Mouse (Mus musculus): Measurements from ENCODE around the gene Hsd17b6.

Hsd17b6 gene

GRCm38 (mm10) chr10:128005479-128005878, 1.9 kb downstream of the Hsd17b6 start:
- DNase-seq: no peak

- no peak for DNase-seq
These were observed 2.5 kb downstream of the Hsd17b6 start for GRCm38 (mm10) chr10:128004918-128005317.

GRCm38 (mm10) chr10:128003281-128003801, 4.1 kb downstream of the Hsd17b6 start:
- no peak for DNase-seq

GRCm38 (mm10) chr10:127998260-127998659, 9.2 kb downstream of the Hsd17b6 start:
- DNase-seq: no peak

- no peak for DNase-seq
These were observed 10.7 kb downstream of the Hsd17b6 start for GRCm38 (mm10) chr10:127996690-127997089.

GRCm38 (mm10) chr10:127985601-127986000, 21.8 kb downstream of the Hsd17b6 start:
- DNase-seq: no peak

GRCm38 (mm10) chr10:127984650-127985049, 22.8 kb downstream of the Hsd17b6 start:
- DNase-seq: no peak

GRCm38 (mm10) chr10:127975503-127975902, 31.9 kb downstream of the Hsd17b6 start:
- DNase-seq: no peak

GRCm38 (mm10) chr10:127974062-127974461, 33.3 kb downstream of the Hsd17b6 start:
- DNase-seq: peak; percentile 12 to 14

GRCm38 (mm10) chr10:127971135-127971534, 36.3 kb downstream of the Hsd17b6 start:
- DNase-seq: no peak

- peak in 1 of 2 experiments; percentile 11 for DNase-seq
These were observed 37.0 kb downstream of the Hsd17b6 start for GRCm38 (mm10) chr10:127970359-127970831.

- DNase-seq: no peak
These were observed 37.6 kb downstream of the Hsd17b6 start for GRCm38 (mm10) chr10:127969820-127970219.

- no peak for DNase-seq
These were observed 40.9 kb downstream of the Hsd17b6 start for GRCm38 (mm10) chr10:127966506-127966905.

- DNase-seq: no peak
These were observed 43.4 kb downstream of the Hsd17b6 start for GRCm38 (mm10) chr10:127964004-127964403.

- no peak for DNase-seq
These were observed 45.0 kb downstream of the Hsd17b6 start for GRCm38 (mm10) chr10:127962451-127962850.

GRCm38 (mm10) chr10:127959161-127959679, 48.2 kb downstream of the Hsd17b6 start:
- no peak for DNase-seq

GRCm38 (mm10) chr10:127956168-127956816, 51.1 kb downstream of the Hsd17b6 start:
- DNase-seq: peak; percentile 88 to 89

GRCm38 (mm10) chr10:127955034-127955433, 52.4 kb downstream of the Hsd17b6 start:
- DNase-seq: no peak

- DNase-seq: no peak
These were observed 55.6 kb downstream of the Hsd17b6 start for GRCm38 (mm10) chr10:127951821-127952220.

GRCm38 (mm10) chr10:127951390-127951789, 56.0 kb downstream of the Hsd17b6 start:
- DNase-seq: no peak

GRCm38 (mm10) chr10:127949596-127950130, 57.7 kb downstream of the Hsd17b6 start:
- DNase-seq: no peak

GRCm38 (mm10) chr10:127945432-127946064, 61.9 kb downstream of the Hsd17b6 start:
- DNase-seq: peak; percentile 59 to 68

Data from kidney, postnatal 4 days (tissue).